Mouse (Mus musculus) ovary, postnatal 10 days (tissue): Measurements from ENCODE around the gene Fgfr4.

Experiments
- DNase-seq: peaks from one replicate; pipeline ENCODE4 v3.0.0; 2022; ENCODE audit warnings: low spot score

The Fgfr4 gene

GRCm38 (mm10) chr13:55152621-55153415, at the start of gene Fgfr4:
Gene Fgfr4, plus strand, starts transcription at chr13:55152640.
- DNase-seq = no peak

- DNase-seq = no peak
These were observed 49.1 kb upstream of the Fgfr4 start for GRCm38 (mm10) chr13:55103351-55103750.

GRCm38 (mm10) chr13:55105045-55105952, 47.1 kb upstream of the Fgfr4 start, which contains the start of gene Zfp346:
Gene Zfp346, plus strand, starts transcription at chr13:55105311.
- DNase-seq = peak; percentile 89

- no peak for DNase-seq
These were observed 46.3 kb upstream of the Fgfr4 start for GRCm38 (mm10) chr13:55105953-55106691.

- DNase-seq = no peak
These were observed 45.3 kb upstream of the Fgfr4 start for GRCm38 (mm10) chr13:55107116-55107515.

GRCm38 (mm10) chr13:55107694-55108093, 44.7 kb upstream of the Fgfr4 start:
- DNase-seq = no peak

- no peak for DNase-seq
These were observed 38.1 kb upstream of the Fgfr4 start for GRCm38 (mm10) chr13:55114375-55114774.

- no peak for DNase-seq
These were observed 27.5 kb upstream of the Fgfr4 start for GRCm38 (mm10) chr13:55124903-55125302.

- DNase-seq = no peak
These were observed 19.0 kb upstream of the Fgfr4 start, which contains the start of gene Gm17617 for GRCm38 (mm10) chr13:55133448-55133847. Gene Gm17617, minus strand, starts transcription at chr13:55133548.

- DNase-seq = no peak
These were observed 17.1 kb upstream of the Fgfr4 start for GRCm38 (mm10) chr13:55135382-55135781.

- no peak for DNase-seq
These were observed 12.2 kb upstream of the Fgfr4 start for GRCm38 (mm10) chr13:55140271-55140670.

GRCm38 (mm10) chr13:55153951-55154350, 1.5 kb downstream of the Fgfr4 start:
- DNase-seq = no peak

GRCm38 (mm10) chr13:55162365-55162764, 9.9 kb downstream of the Fgfr4 start:
- no peak for DNase-seq

- no peak for DNase-seq
These were observed 11.1 kb downstream of the Fgfr4 start for GRCm38 (mm10) chr13:55163553-55163952.

- no peak for DNase-seq
These were observed 13.4 kb downstream of the Fgfr4 start for GRCm38 (mm10) chr13:55165831-55166339.

GRCm38 (mm10) chr13:55166806-55167725, 14.6 kb downstream of the Fgfr4 start:
- DNase-seq = no peak

- no peak for DNase-seq
These were observed 15.4 kb downstream of the Fgfr4 start for GRCm38 (mm10) chr13:55167798-55168197.

- DNase-seq = no peak
These were observed 15.8 kb downstream of the Fgfr4 start for GRCm38 (mm10) chr13:55168255-55168654.

GRCm38 (mm10) chr13:55168958-55169369, 16.5 kb downstream of the Fgfr4 start:
- peak; percentile 22 for DNase-seq

GRCm38 (mm10) chr13:55171517-55172335, 19.3 kb downstream of the Fgfr4 start:
- no peak for DNase-seq
